Mouse (Mus musculus): ENCODE measurements around the gene Nptxr.

The Nptxr gene

DNA sequence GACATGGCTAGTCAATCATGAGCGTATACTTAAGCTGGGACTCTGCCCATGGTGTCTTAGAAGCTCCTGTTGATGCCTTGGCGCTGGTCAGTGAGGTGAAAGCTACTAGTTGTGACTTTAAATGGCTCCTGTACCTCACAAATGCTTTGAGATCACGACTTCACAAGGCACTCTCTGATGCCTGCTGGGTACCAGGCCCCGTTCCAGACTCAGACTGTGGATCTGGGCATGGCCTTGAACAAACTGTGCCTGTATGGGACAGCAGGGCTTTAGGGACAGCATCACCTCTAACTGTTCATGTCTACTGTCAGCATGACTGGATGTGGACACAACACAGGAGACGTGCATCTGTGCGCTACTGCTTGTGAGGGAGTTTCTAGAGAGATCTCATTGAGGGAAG lies 13.7 kb downstream of the Nptxr start:
- DNase-seq (ENCODE audit: low read depth, low spot score), result no peak

DNA sequence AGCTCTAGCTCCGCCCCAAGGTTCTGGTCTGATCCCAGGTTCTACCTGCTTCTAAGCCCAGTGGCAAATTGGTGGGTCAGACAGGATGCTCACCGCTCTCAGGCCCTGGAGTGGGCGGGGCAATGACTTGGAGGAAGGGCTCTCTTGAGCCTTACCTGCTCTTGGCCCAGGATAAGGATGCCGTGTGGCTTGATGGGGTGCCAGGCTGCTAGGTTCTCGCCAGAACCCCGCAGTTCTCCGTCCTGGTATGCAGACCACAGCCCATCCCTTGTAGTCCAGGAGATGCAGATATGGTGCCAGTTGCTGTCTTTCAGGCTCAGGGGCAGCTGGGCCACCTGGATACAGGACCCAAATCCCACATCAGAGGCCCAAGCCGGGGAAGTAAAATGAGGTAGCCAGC lies 14.5 kb downstream of the Nptxr start:
- DNase-seq (ENCODE audit: low read depth, low spot score), result no peak

DNA sequence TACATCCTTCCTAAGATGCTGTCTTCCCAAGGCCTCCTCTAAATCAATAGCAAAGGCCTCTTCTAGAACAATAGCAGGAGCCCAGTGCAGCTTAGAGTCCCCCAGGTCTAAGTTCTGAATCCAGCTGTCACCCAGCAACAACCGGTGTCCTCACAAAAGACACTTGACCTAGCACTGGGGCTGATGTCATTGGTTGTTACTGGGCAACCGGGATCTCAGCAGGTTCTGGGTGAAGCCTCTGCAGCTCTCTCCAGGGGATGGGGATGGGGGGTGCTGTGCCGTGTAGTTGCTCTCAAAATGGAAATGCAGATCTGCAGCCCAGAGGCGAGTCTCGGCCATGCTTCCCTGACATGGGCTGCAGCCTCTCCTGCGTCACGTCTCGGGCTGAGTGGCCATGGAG lies 16.8 kb downstream of the Nptxr start:
- no peak for DNase-seq (ENCODE audit: low read depth, low spot score)

DNA sequence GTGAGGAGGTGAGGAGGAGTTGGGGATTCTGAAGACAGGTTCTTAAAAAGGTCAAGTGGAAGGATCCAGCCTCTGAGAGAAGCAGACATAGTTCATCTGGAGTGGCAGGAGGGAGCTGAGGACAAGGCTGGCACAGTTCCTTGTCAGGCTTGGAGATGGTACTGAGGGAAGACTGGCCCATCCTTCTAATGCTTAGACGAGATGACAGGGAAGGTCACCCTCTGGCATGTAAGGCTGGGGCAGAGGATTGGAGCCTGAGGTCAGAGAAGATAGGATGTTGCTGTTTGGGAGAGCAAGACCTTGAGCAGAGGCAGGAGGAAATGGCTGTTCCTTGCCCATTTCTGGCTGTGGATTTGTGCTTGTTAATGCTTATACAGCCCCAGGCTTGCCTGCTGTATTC lies 19.5 kb downstream of the Nptxr start:
- DNase-seq (ENCODE audit: low read depth, low spot score), result no peak

DNA sequence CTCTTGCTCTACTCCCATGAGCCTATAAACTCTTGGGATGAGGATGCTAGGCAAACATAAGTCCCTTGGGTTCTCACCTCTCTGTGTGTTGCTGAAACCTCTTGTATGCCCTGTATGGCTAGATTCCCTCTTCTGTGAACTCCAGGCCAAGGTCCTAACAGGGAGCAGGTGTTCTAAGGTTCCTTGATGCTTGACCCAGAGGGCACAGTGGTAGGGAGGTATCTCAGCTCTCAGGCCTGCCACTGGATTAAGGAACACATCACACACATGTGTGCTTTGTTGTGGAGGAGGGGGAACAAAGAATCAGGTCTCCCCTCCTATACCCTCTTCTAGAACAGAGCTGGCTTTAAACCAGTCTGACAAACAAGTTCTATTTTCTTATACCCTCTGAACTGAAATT lies 26.8 kb downstream of the Nptxr start, which contains the start of gene Dnal4:
TSS of gene Dnal4 (minus strand) at position 101 of the 400 bp plus-strand sequence.
- no peak for DNase-seq (ENCODE audit: low read depth, low spot score)

DNA sequence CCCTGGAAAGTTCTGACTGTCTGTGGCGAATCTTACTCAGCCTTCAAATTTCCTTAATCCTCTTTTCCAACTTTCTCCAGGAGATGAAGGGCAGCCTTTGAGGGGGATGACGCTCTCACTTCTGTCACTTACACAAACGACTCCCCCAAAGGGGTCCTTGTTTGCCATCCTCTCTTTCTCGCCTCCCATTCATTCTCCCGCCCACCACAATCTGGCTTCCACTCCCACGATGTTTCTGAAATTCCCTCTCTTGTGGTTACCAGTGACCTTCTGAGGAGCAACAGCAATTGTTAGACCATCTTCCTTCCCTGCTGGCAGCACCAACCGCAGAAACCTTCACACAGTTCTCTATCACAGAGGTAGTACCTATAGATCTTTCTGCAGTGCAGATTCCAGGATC lies 28.9 kb downstream of the Nptxr start:
- no peak for DNase-seq (ENCODE audit: low read depth, low spot score)

DNA sequence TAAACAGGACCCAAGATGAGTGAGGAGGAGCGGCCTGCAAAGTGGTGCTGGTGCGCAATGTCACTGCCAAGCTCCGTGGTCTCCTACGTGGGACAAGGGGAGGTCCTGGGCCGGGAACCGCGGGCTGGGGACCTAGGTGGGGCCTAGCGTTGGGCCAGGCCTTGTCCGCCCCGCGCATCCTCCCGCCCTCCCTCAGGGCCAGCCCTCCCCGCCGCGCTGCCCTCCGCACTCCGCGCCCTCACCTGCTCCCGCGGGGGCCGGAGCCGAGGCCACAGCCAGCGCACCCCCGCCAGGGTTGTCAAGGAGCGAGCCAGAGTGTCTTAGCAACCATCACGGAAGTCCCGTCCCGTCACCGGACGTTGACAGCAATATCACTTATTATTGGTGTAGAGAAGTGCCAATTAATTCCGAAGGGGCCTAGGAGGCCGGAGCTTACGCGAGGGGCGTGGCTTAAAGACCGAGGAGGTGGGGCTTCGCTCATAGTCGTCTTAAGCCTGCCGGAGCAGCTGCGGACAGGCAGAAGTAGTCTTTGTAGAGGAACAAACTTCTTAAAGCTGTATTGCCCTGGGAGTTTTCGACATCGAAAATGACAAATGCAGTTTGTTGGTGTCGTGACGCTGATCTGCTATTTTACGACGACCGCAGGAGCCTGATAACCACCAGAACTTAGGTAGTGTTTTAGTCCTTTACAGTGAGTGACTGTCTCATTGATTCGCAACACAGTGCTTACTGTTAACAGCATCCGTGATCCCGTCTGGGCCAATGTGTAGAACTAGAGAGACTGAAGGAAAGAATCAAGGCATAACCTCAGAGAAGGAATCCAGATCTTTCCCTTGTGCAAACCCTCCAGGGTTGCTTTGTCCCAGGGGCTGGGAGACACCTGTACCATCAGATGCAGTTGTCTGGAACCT lies 30.2 kb downstream of the Nptxr start:
- peak; percentile 98 for DNase-seq (ENCODE audit: low read depth, low spot score)

DNA sequence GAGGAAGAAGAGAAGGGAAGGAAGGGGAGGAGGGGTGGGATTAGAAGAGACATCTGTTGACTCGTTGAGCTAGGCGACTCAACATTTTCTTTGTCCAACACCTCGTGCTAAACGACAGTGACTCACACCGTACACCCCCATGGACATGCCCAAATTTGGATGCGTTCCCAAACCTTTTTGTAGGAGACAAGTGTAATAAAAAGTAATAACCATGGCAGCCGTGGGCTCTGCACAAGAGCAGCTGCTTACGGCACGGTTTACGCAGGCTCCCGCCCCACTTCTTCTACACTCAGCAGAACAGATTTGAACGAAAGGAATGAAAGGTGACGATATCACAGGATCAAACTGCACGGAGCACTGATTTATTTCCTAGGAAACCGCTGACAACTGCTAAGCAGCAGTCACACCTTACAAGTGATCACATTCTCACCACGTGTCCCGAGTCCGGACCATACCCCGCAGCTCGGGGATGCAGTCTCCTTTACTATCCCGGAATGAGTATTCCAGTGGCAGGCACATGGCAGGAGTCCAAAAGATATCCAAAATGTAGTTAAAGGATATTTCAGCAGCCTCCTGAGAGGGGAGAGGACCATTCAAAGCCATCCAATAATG lies 33.8 kb downstream of the Nptxr start:
- no peak for DNase-seq (ENCODE audit: low read depth, low spot score)

DNA sequence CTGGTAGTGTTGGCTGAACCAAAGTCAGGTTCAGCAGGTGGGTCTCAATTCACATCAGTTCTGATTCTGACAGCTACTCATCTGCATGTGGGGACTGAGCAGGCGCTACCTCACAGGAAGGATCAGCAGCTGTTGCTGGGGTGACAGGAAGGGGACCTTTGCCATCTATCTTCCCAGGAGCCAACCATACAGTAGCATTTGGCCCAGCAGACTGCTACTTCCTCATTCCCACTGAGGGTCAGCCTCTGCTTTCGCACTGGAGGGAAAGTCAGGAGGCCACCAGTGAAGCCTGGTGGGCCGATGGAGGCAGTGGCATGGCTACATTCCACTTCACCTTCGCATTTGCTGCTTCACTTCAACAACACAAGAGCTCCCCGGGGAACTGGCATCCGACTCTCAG lies 36.3 kb downstream of the Nptxr start:
- DNase-seq (ENCODE audit: low read depth, low spot score), result no peak

DNA sequence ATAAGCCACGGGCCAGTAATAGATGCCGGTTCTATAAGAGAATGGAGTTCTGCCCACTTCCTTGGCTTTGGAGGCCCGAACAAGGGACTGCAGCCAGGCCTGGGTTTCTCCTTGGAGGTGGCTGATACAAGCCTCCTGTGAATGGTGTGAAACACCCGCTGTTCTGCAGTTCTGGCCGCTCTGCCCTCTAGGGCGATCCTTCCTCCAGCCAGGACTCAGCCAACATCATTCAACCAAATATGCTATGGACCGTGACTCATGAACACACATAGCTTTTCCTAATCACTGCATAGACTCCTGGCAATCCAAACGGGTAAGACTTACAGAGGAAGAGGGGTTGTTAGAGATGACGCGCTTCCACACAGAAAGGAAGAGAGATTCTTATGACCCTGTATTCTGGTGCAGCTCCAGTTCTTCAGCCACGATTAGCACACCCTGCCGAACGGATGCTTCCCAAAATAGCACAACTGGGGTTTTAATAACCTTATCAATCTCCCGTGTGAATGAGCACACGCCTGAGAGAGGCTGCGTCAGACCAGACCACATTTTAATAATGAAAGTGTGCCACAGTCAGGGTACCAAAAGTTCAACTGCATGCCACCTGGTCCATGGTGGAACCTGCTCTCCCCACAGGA lies 37.1 kb downstream of the Nptxr start:
- DNase-seq (ENCODE audit: low read depth, low spot score), result no peak

DNA sequence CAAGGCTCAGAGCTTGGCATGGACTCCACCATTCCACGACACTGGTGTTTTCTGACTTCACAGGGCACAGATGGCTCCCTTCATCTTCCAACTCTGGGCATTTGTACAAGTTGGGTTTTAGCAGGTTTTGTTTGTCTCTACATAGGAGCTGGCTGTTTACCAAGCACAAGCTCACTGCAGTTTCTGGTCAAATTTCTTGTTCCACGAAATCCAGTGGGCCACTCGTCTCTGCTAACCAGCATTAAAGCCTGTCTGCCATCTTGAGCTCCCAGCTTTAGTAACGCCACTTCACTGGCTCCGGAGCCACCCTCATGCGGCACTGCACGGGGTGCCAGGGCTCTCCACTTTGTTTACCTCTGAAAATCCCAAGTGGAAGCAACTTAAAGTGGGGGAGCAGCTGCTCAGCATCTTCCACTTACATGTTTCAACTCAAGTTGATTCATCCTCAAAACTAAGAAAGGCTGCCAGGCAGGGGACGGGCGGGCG lies 37.9 kb downstream of the Nptxr start:
- no peak for DNase-seq (ENCODE audit: low read depth, low spot score)

DNA sequence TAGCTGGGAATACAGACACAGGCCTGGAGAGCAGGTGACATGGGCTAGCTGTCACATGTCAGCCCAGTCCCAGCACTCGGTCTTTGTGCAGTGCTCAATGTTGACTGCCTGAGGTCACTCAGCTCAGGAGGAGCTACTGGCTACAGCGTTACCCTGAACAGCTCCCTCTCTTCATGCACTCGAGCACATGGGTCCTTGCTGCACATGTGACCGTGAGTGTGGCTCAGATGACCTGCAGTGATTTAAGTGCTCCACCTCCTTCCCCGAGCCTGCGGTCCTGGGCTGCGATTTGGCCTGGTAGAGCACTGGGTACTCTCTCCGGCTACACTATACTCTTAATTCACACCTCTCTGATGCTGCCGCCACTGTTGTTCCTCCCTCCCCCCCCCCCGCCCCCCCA lies 38.4 kb downstream of the Nptxr start:
- no peak for DNase-seq (ENCODE audit: low read depth, low spot score)

DNA sequence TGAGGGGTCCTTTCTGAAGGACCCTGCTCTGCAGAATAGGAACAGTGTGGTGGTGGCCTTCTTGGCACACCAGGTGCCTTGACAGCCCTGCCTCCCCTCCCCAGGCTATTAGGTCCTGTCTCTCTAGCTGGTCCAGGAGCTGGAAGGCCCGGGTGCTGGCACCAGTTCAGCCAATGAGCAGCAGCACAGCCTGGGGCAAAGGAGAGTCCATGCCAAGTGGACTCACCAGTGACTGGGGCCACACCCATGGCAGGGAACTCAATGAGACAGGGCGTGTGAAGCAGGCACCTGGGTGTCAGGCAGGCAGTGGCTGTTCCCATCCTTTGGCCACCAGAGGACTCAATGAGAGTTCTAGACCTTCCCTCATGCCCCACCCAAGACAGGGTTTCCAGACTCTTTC lies 39.2 kb downstream of the Nptxr start:
- no peak for DNase-seq (ENCODE audit: low read depth, low spot score)

DNA sequence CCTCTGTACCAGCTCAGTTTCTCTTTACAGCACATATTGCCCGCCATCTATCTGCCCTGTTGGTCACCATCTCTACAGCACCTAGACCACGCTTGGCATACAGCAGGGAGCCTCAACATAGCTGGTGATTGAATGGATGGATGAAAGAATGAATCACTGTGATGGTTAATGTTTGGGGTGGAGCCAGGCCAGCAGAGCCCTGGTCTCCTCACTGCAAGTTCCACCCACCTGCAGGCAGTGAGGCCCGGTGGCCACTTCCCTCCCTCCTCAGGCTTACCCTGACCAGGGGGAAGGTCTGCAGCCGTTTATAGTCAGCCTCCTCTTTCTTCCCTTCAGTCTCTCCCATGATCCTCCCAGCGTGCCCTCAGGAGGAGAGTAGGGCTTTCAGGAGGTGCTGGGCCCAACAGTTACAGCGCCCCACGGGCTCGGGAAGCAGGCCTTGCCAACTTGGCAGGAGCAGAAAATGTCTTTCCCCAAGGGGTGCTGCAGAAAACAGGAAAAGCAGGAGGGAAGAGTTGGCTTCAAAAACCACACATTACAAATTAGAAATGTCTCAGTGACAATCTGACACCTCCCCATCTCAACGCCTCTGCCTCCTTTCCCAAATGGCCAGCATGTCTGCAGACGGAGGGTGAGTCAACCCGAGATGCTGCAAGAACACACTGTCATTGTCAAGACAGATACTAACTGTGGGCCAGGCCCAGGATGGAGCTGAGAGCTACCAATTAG lies 39.9 kb downstream of the Nptxr start:
- DNase-seq (ENCODE audit: low read depth, low spot score), result no peak

DNA sequence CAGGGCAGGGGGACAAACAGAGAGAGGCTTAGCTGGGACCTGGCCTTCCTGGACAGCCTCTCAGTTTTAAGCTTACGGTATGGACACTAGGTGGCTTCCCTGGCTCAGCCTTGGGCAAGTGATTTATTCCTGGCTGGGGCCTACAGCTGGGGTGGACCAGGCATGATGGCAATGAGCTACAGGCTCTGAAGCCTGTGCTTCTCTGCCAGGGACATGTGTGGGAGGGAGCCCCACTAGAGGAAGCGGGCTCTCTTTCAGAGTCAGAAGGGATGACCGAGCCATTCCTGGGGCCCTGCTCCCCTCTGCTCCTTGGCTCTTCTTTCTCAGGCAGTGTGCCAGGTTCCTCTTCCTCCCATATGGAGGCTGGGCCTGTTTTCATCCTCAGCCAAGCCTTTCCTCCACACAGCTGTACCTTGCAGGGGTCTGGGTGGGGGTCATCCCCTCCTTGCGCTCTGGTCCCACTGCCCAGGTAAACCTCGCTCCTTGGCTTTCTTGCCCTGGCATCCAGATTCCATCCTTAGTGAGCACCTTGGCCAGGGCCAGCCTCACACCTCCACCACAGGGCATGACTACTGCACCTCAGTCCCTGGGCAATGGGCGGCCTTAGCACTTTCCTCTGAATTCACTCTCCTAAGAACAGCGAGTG lies 40.8 kb downstream of the Nptxr start:
- no peak for DNase-seq (ENCODE audit: low read depth, low spot score)

DNA sequence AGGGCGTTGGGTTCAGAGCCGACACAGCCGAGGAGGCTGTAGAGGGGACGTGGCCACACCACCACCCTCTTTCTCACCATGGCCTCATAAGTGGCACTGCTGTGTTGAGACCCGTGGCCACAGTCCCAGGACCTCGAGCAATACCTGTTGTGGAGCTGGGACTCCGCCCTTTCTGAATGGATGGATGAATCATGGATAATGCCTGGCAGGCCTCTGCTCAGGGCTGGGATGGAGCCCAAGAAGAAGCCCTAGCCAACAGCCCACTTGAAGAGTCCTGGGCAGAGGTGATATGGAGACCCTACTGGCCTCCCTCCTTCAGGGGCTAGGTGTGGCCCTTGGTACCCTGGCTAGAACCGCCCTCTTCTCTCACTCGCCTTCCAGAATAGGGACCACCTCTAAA lies 41.6 kb downstream of the Nptxr start:
- DNase-seq (ENCODE audit: low read depth, low spot score), result no peak

DNA sequence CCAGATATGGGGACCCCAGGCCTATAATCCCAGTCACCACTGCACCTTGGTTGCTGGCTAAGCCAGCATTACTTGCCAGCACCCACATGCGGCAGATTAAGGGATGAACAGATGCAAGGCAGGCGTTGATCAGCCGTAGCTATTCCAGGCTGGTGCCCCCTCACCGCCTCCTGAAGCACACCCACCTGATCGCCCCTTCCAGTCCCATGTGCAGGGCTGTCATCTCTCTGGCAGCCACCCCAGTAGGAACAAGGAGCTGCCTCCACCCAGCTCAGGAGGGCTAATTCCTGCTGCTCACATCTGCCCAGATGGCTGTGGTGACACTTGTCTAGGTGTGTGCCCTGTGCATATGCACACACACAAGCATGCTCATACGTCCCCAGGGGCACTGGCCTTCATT lies 43.6 kb downstream of the Nptxr start:
- DNase-seq (ENCODE audit: low read depth, low spot score), result no peak

DNA sequence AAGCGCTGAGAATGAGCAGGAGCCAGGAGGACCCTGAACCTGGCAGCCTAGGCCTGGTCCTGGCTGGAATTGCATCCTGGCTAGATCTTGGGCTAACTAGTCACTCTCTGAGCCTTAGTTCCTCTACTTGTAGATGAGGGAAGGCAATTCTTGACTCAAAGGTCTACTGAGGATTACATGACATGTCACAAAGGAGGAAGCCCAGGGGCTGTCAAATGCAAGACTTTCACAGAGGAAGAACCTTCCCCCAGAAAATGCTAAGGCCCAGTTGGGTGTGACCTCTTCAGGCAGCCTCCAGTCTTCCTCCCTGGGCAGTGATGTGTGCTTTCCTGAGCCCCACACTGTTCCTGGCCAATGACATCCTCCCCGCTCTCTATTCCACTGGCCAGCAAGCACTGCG lies 47.4 kb downstream of the Nptxr start:
- DNase-seq (ENCODE audit: low read depth, low spot score), result no peak

DNA sequence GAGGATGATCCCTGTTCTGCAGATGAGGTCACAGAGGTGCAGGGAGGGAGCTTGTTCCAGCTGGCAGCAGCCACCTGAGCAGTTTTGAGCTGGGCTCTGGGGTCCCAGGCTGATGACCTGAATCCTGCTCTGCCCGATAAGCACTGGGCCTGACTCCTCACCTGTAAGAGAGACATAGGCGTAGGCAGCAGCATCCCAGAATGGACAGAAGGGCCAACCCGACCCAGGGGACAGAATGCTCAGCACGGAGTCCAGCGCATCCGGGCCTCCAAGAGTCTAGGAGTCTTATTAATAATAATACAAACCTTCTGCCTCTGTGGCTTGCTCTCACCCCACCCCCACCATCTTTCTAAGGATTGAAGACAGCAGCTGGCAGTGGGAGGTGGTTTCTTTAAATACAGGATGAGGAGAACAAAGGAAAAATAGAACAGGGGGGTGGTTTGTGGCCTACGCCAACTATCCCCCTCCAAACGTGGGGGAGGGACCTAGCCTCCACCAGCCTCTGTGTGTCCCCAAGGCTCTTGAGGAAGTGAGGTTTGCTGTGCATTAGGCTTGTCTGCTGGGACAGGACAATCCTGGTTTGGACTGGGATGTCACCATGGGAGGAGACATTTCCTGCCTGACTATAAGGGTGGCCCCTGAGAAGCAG lies 48.5 kb downstream of the Nptxr start:
- no peak for DNase-seq (ENCODE audit: low read depth, low spot score)

DNA sequence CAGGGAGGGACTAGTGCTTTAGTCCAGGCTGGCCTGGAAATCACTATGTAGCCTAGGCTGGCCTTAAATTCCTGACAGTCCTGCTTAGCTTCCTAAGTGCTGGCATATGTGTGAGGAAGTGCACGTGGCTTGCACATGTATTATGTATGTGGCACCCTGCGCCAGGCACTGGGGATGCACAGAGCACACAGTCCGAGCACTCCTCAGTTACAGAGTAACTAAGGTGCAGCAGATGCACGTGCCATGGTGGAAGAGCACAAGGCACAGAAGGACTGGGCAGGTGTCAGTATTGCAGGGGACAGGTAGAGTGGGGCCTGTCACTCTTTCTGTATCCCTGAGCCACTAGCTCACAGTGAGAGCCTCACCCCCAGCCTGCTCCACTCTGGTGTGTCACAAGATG lies 49.4 kb downstream of the Nptxr start:
- DNase-seq (ENCODE audit: low read depth, low spot score), result no peak

DNA sequence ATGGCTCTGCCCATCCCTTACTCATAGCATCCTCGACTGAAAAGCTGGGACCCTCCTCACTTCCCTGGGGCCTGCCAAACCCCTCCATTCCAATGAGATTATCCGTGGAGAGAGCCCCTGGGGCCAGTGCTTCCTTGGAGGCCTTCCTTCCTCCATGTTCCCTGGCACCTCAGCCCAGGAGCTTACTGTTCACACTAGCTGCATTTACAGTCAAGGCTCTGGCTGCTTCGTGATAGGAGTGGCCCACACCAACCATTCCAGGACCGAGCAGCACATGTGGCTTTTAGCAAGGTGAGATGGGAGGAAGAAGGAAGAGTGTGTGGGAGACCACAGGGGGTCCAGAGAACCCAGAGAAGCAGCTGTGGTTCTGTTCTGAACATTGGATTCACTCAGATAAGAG lies 50.7 kb downstream of the Nptxr start:
- DNase-seq (ENCODE audit: low read depth, low spot score), result no peak
